Mouse (Mus musculus): ENCODE measurements around the gene Gm27027.

DNA sequence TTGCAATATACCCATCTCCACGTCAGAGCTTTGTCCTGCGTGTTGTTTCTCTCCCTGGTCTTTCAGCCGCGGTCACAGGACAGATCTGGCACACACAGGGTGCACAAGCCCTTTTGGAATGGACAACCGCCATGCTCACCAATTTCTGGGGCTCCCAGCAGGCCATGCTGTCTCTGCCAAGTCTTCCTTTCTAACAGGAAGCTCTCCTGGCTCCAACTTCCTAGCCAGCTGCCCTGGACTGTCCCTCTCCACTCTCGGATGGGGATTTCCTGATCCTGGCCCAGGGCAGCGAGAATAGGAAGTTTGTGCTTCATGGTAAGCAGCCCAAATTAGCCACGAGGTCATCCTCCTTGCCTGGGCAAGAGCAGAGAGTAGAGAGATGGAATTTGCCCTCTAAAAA lies 34.4 kb downstream of the Gm27027 start:
- TF ChIP-seq GATA1 (IDR thresholded peaks at IDR 0.05; ENCODE audit: borderline replicate concordance, low read length), result no peak
- TF ChIP-seq FLI1 (IDR thresholded peaks at IDR 0.05; ENCODE audit: low read length), result no peak
